Mouse (Mus musculus): ENCODE data around the gene Gps2.

Gene Gps2

DNA sequence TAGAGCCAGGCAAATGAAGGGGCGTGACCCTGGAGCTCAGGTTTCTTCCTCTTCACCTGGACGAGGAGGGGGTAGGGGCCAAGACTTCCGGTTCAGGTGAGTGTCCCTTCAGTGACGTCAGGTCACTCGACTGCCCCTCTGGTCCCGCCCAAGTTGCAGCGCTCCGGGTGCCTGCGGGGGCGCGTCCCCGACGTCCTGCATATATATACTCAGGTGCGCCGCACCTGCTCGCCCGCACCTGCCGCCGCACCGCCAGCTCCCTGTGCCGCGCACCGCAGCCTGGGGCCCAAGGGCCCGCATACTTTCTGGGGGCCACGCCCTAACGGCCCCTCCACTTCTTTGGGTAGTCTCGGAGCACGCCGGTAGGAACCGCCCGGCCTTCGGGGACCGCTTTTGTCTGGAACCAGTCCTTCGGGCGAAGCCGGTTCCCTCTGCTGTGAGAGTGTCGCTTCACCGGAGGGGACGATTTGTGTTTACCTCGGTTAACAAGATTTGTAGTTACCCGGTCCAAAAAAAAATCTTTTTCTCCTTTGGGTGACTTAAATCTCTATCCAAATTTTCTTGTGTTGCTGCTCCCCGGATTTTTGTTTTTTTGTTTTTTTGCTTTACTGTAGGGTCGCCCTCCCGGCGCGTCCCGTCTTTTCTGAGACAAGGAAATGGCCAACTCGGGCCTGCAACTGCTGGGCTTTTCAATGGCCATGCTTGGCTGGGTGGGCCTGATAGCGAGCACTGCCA, 51.8 kb downstream of the Gps2 start:
- DNase-seq (ENCODE audit: low spot score) = no peak

All from ovary, postnatal 14 days (tissue).